Mouse (Mus musculus): Measurements from ENCODE around the gene Ssh2.
A peak's percentile ranks its signal among the peaks of the same experiment; 100 is the strongest.

The Ssh2 gene

DNA sequence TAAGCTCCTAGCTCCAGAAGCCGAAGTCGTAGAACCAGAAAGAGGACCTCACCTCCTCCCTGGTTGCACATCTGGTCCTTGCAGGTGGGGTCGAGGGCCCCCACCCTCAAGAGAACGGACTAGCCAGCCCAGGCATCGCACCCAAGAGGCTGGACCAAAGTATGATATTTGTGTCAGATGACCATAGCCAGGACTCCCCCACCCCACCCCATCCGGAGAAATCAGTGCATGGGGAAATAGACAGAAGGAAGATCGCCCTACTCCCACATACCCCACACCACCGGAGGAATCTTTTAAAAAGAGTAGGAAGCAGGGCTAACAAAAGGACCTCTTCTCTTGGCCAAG lies 247.0 kb downstream of the Ssh2 start:
- DNase-seq (ENCODE audit: low spot score), result no peak

DNA sequence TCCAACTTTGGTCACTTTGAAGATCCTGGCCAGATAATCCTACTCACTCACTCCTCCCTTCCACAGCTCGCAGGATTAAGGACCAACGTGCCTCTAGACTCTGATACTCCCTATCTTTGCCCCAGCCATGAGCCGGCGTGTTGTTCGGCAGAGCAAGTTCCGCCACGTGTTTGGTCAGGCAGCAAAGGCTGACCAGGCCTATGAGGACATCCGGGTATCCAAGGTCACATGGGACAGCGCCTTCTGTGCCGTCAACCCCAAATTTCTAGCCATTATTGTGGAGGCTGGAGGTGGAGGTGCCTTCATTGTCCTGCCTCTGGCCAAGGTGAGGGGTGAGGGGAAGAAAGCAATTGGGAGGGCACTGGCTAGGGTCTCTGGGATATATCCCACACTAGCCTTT lies 247.7 kb downstream of the Ssh2 start:
- no peak for DNase-seq (ENCODE audit: low spot score)

DNA sequence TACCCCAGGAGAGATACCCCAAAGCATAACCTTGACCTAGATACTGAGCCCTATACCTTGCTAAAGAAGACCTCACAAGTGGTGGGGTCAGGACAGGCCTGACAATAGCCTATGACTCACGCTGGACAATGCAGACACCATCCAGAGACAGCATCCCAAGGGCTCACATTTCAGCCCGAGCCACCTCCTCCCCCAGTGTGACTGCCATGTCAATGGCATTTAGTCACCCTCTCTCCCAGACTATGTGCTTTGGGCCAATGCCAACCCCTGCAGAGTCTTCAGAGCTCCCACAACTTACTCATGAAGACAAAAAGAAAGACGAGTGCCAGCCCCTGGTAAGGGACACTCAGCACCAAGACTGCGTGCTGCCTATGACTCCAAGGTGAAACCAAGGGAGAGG lies 248.6 kb downstream of the Ssh2 start:
- no peak for DNase-seq (ENCODE audit: low spot score)

DNA sequence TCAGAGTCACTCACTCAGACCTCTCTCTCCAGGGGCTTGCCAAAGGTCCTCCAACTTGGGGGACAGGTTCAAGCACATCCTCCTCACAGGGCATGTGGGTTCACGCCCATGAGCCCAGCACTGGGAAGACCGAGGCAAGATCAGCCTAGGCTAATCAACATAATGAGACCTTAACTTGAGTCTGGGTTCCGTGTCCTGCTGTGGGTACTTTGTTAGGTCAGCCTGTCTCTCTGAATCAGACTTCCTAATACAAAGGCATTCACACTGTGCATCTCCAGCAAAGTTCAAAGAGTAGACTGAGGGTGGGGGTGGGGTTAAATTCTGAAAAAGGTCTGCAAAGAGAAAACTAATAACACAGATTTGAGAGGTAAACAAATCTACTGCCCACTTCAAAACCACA lies 249.0 kb downstream of the Ssh2 start:
- no peak for DNase-seq (ENCODE audit: low spot score)

DNA sequence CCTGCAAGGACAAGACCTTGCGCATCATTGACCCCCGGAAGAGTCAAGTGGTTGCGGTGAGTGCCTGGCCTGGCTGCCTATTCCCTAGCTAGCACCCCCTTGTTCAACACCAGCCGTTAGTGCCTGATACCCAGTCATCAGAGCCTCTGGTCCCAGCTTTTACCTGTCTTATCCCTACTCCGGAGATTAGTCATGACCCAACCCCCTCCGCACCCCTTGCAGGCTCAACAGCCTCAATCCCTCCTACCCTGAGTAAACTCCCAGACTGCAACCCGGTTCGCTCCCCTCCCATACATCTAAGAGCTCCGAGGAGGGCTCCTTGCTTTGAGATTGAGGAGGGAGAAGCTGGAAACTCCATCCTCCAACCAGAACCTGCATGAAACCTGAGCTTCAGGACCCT lies 250.5 kb downstream of the Ssh2 start:
- no peak for DNase-seq (ENCODE audit: low spot score)

DNA sequence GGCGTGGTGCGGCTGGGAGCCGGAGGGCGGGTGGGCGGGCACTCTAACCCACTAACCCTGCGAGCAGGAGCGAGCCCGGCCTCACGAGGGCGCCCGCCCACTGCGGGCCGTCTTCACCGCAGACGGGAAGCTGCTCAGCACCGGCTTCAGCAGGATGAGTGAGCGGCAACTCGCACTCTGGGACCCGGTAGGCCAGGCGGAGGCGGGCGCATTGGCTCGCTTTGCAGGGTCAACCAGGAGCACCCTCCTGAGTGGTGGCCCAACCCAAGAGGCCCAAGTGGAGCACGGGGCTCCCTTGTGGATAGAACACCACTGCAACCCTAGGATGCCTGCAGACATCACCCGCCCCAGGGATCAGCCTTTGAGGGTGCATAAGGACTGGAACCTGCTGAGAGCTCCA lies 251.1 kb downstream of the Ssh2 start:
- DNase-seq (ENCODE audit: low spot score), result peak; percentile 87

DNA sequence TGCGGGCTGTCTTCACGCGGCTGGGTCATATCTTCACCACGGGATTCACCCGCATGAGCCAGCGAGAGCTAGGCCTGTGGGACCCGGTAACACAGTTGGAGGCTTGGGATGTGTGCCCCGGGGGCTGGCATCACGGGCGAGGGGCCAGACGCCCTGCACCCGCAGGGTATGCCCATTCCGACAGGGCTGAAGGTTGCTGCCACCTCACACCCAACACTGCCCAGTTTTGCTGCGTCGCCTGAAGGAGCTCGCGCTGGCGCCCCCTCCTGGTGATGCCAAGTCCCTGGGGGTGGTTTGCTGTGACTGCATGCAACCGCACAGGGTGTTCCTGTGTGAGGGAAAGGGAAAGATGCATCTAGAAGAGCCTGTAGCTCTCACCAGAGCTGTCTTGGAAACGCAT lies 251.7 kb downstream of the Ssh2 start:
- peak; percentile 82 for DNase-seq (ENCODE audit: low spot score)

DNA sequence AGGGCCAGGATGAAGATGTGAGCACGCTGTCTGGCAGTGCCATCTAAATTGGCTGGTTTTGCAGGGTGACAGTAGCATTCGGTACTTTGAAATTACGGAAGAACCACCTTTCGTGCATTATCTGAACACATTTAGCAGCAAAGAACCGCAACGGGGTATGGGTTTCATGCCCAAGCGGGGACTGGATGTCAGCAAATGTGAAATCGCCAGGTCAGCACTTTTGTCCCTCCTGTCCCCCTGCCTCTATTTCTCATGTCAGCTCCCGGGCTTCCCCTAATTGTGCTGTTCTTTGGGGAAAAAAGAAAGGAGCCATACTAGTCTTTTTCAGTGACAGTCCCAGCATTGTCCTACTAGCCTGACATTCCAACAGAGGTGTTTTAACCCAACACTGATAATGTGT lies 252.3 kb downstream of the Ssh2 start:
- DNase-seq (ENCODE audit: low spot score), result no peak

DNA sequence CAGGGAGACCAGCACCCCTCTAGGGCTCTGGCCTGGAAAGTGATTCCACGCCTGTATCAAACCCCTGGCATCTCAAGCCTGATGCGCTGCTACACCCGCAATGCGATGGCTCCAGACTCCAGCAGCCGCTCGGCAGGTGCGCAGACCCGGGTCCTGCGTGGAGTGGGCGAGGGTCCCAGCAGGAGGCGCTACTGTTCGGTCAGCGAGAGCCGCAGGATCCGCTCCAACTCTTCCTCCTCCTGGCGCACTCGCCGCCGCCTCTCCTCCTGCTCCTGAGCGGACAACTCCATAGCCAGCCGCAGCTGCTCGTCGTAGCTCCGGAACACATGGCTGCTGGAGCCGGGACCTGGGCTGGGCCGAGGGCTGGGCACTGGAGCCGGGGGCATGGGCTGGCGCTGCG lies 255.3 kb downstream of the Ssh2 start:
- DNase-seq (ENCODE audit: low spot score), result no peak

DNA sequence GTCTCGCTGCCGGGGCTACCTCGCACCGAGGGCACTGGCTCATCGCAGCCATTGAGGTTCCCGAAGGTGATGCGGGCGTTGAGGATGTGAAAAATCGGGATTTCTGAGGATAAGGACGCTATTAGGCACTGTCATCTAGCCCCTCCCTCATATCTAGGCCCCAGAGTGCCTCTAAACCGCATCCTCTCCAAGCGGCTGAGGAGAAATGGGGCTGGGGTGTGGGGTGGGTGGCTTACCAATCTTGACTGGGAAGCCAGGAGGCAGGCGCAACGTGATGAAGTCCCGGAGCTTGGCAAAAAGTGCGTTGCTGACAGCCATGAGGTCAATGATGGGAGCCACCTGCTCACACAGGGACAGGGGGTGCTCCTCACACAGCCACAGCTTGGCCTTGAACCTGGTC lies 256.7 kb downstream of the Ssh2 start:
- DNase-seq (ENCODE audit: low spot score), result no peak

DNA sequence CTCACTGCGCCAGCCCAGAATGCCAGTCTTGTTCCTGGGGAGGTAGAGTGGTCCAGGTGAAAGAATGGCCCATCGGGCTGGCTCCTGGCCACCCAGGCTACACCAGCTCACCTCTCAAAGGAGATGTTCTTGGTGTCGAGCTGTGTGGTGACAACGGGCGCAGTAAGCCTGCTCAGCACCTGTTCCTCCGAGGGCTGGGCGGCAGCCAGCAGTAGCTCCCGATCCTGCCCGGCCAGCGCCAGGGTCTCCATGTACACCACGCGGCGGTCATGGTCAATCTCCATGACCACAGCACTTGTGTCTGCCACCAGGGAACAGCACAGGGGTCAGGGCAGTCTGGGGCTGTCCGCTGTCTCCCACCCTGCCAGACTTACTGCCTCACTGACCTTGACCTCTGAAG lies 260.1 kb downstream of the Ssh2 start:
- DNase-seq (ENCODE audit: low spot score), result no peak

DNA sequence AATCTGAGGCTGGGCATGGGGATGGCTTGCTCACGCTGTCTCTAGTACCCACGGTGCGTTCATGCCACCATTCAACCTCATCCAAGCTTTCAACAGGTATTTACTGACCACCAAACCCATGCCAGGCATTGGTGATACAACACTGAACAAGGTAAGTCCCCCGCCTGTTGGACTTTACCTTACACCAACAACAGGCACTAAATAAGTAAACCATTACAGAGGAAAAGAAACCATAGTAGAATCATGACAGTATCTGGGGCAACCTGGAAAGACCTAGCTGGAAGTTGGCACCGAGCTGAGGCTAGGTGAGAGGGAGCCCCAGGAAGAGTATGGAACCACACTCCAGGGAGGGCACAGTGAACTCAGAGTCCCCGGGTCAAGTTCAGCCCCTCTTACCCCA lies 260.8 kb downstream of the Ssh2 start:
- DNase-seq (ENCODE audit: low spot score), result no peak

DNA sequence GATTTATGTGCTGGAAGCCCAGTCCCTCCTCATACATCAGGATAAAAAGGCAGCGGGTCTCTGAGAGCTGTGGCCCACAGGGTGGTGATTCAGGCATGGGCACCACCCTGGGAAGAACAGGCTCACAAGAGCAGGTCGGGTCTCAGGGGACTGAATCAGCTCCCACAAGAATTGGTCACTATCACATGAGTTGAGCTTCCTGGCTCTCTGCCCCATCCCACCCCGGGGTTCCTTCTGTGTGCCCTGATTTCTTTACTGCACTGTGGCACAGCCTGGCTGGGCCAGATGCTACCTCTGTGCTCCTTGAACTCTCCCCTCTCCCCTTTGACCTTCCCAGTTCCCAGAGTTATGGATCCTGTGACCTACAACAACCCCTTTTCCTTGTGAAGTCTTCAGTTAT lies 267.0 kb downstream of the Ssh2 start:
- DNase-seq (ENCODE audit: low spot score), result no peak

DNA sequence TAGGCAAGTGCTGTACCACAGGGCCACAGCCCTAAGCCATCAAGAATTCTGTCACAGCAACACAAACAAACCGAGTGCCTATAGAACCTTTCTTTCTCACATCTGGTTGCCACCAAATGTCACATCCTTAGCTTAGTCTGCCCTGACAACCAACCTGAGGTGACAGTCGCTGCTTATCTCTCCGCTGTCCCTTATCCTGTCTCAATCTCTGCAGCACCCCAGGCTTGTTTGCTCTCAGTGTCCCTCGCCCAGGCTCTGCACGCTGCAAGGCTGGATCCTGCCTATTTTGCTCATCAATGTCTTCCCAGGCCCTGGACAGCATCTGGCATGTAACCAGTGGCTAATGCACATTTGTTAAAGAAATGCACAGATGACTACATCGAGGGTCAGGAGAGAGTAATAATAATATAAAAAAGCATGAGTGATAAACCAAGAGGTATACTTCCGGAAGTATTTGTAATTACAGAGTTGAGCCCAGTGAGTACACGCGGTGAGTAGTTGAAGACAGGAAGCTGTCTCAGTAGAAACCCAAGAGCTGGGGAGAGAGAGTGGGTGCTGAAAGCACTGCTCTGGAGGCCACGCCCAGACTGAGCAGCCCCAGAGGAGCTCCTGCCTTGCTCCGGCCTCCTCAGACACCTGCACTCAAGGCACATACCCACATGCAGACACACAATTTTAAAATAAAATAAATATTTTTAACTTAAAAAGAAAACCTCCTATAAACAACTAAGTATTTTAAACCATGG lies 267.6 kb downstream of the Ssh2 start:
- DNase-seq (ENCODE audit: low spot score), result peak; percentile 76

DNA sequence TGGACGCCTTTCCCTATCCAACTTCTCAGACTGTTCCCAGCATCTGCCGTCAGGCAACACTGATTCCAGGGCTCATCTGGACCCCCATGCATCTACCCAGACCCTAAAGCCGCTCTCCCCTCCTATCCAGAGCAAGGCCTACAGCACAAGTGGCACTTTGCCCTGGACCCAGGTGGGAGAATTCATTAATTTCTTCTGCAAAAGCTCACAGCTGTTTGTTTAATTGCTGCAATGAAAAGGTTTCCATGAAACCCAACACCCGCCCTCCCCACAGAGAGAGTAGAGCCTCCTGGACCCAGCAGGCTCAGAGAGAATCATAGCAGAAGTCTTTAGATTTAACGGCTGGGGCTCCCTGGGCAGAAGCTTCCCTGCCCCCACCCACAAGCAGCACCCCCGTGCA lies 269.1 kb downstream of the Ssh2 start:
- DNase-seq (ENCODE audit: low spot score), result no peak

DNA sequence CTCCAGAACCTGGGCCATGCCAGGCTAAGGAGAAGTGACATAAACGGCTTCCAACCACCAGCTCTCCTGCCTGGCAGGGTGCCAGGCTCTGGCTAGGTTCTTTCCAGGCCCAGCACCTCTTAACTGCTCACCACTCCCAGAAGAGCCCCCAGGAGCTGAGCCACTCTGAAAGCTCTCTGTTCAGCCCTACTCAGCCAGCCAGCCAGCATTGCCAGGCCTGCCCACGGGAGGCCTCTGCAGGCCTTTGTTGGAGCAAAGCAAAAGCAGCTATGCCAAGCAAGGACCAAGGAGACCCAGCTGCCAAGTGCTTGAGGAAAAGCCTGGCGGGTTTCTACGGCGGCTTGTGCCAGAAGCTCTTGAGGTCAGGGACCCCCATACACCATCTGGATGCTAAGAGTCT lies 270.7 kb downstream of the Ssh2 start:
- DNase-seq (ENCODE audit: low spot score), result no peak

DNA sequence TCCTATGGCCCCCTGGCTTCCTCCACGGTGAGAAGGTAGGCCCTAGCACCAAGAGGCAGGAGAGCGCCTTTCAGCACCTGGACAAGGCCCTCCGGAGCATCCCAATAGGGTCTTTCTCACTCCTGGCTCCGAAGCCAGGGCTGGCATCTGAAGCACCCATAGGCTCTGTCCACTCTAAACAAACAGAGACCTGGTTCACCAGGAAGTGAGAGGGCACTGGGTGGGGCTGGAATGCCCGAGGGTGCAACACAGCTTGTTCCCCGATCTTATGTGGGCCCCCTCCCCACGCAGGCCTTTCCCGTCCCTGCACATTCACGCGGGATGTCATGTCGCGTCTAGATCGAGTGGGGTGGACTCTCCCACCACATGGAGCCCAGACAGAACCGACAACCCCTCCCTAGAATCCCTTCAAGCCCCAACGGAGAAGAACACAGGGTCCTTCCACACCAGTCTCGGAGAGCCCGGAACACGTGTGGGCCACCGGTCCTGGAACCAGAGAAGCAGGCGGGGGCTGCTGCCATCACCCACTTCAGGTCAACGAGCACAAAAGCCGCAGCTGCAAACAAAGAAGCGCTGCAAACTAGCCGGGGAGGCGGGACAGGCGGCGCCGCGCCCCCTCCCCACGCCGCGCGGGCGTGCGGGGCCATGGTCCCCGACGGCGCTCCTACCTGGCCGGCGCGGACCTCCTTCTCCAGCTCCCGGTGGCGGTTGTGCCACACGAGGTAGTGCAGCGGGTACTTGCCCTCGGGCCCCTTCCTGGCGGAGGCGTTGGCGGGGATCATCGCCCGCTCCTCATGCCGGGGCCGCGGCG lies 272.9 kb downstream of the Ssh2 start:
- no peak for DNase-seq (ENCODE audit: low spot score)

DNA sequence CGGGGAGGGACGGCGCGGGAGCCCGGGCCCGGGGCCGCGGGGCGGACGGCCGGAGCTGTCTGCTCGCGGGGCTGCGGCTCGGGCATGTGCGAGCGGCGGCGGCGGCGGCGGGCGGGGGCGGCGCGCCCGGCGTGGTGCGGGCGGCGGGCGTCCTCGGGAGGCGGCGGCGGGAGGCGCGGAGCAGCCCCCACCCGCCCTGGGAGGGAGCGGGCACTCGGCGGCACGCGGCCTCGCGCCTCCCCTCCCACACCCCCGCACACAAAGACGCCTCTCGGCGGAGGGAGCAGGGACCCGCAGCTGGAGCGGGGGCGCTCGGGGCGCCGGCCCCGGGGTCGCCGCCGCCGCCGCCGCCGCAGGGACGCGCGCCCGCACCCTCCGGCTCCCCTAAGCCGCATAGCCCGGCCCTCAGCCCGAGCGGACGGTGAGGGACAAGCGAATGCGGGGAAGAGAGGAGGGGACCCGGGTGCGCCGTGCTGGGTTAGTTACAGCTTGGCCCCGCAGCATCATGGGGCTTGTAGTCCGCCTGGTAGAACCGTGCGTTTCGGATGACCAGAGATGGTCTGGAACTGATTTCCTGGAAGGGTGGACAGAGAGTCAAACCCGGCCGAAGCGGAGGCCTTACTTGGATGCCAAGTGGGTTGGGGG lies 273.6 kb downstream of the Ssh2 start, which contains the start of gene Ankrd13b:
Ankrd13b (minus strand) TSS at position 88 of the 645 bp plus-strand sequence.
- peak; percentile 31 for DNase-seq (ENCODE audit: low spot score)

DNA sequence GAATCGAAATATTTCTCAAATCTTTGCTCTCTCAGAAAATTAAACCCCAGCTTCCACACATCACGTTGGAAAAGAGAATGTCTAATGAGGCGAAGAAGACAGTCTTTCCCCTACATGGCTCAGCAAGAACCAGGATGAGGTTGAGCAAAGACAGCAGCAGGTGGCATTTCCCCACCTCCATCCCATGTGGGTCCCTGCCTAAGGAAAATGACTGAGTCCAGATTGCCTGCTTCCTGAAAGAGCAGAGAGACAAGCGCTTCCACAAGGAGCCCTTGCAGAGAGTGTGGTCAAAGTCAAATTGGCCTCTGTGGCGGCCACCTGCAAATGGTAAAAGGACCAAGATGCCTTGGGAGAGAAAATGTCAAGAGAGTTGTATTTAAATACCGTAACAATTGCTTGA lies 274.4 kb downstream of the Ssh2 start:
- no peak for DNase-seq (ENCODE audit: low spot score)

DNA sequence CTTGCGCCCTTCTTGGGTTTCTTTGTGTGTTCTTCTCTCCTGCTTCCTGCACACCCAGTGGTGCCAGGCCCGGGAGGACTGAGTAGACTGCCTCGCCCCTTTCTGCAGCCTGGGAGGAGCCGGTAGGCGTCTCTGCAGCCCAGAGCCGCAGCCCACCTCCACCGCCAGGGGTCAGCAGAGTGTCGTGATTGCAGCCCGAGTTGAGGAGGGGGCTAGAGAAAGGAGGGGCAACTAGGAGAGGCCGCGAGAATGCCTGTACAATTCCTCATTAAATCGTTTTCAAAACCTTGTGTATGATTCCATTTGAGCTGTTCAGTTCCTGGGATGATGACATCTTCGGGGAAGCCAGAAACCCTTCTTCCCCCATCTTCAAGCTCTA lies 275.0 kb downstream of the Ssh2 start:
- DNase-seq (ENCODE audit: low spot score), result peak; percentile 87

DNA sequence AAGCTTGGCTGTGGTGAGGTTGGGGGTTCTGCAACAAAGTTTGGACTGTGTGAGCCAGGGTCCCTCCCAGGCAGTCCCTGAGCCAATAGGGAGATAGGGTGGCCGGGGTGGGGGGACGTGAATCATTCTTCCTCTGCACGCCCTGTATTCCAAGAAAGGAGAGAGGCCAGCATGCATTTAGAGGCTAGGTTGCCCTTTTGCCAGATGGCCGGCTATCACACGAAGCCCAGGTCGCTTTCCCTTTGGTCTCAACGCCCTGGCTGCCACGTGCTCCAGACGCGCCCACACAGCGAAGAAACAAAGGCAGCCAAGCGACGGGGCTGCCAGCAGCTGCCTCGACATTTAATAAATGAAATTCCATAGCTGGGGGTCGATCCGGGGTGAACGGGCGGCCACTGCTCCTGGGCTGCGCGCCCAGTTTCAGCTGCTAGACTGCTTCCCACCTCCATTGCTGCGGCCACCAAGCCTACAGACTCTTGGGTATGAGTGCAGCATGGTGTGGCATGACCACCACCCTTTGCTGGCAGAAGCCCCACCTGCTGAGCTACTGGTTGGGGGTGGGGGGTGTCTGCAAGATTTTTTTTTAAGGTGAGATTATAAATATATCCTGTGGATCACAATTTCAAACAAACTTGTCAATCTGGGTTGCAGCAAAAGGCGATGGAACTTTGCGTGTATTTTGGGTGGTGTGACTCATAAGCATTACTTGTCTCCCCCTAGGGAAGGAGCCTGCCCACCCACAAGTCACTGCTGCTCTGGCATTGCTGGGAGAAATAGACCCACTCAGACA lies 275.6 kb downstream of the Ssh2 start:
- no peak for DNase-seq (ENCODE audit: low spot score)

DNA sequence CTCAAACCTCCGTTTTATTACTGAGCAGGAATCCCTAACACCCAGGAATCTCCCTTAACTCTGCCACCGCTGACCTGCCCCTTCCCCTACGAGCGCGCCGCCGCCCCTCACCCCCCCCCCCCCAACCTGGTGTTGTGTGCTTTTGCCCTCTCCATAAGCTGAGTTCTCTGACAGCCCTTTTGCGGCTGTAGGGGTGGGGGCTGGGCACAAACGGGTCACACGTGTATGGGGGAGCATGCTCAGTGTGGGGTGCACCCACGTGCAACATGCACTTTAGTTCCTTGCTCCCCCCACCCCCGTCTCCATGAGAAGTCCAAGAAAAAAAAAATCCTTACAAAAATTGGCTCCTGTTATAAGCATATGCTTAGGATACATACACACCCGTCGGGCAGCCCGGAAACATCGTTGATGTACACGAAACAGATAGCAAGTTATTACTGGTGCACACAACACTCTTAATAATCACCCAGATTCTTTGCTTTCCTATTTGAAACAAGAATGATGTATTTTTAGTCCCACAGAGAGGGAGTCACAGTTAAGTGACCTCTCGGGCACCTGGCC lies 276.3 kb downstream of the Ssh2 start:
- peak; percentile 20 for DNase-seq (ENCODE audit: low spot score)

Data from T-cell, adult 2 months (primary cell).